Mouse (Mus musculus) kidney, embryonic 14.5 days (tissue): ENCODE measurements at regions not wholly inside any gene's neighbourhood (a gene's known extent, or its start where the extent isn't known, plus 50 kb on each side); places are given as distances from the start of the nearest gene placed in this dataset.
A peak's percentile ranks its signal among the peaks of the same experiment; 100 is the strongest.

ENCODE experiments used
- ATAC-seq: fragments of 200-750 bp; cut with Nextera tagmentation; 2 replicates; pipeline ENCODE4 v1.8.0; 2017; ENCODE audit warnings: moderate number of reproducible peaks, mild to moderate bottlenecking, moderate TSS enrichment, moderate library complexity; ENCODE audit not compliant: low FRiP score, low TSS enrichment
- H3K27ac ChIP-seq: fragments of 300-500 bp; sonication (generic); 2 replicates; pipeline ENCODE4 v1.5.1; 2014; ENCODE audit warnings: low read depth, mild to moderate bottlenecking, low read length, moderate library complexity, mixed read lengths
- H3K27me3 ChIP-seq: fragments of 300-500 bp; sonication (generic); 2 replicates; pipeline ENCODE4 v1.6.1; 2014; ENCODE audit warnings: mild to moderate bottlenecking, low read length; ENCODE audit not compliant: control insufficient read depth, insufficient read depth
- H3K36me3 ChIP-seq: fragments of 300-500 bp; sonication (generic); 2 replicates; pipeline ENCODE4 v1.6.1; 2014; ENCODE audit warnings: low read length, mixed read lengths; ENCODE audit not compliant: control insufficient read depth, insufficient read depth
- H3K4me1 ChIP-seq: fragments of 300-500 bp; sonication (generic); 2 replicates; pipeline ENCODE4 v1.6.1; 2014; ENCODE audit warnings: low read length, mixed read lengths; ENCODE audit not compliant: control insufficient read depth, insufficient read depth
- H3K4me2 ChIP-seq: fragments of 300-500 bp; sonication (generic); replicated peaks from 2 replicates; pipeline ENCODE4 v1.6.1; 2014; ENCODE audit warnings: low read depth, mild to moderate bottlenecking, low read length
- H3K4me3 ChIP-seq: fragments of 300-500 bp; sonication (generic); 2 replicates; pipeline ENCODE4 v1.5.1; 2014; ENCODE audit warnings: mild to moderate bottlenecking, low read length
- H3K9ac ChIP-seq: fragments of 300-500 bp; sonication (generic); 2 replicates; pipeline ENCODE4 v1.6.1; 2014; ENCODE audit warnings: low read depth, mild to moderate bottlenecking, low read length, moderate library complexity
- H3K9me3 ChIP-seq: fragments of 300-500 bp; sonication (generic); 2 replicates; pipeline ENCODE4 v1.6.1; 2016; ENCODE audit warnings: low read length; ENCODE audit not compliant: control insufficient read depth
- WGBS: fragments of 180-500 bp; shearing (Covaris S2); extraction: QIAGEN DNeasy Blood & Tissue Kit; methylation state at CpG from one replicate; pipeline ENCODE4 v1.1.7; 2014; 5-methylcytosine and 5-hydroxymethylcytosine counted together

DNA sequence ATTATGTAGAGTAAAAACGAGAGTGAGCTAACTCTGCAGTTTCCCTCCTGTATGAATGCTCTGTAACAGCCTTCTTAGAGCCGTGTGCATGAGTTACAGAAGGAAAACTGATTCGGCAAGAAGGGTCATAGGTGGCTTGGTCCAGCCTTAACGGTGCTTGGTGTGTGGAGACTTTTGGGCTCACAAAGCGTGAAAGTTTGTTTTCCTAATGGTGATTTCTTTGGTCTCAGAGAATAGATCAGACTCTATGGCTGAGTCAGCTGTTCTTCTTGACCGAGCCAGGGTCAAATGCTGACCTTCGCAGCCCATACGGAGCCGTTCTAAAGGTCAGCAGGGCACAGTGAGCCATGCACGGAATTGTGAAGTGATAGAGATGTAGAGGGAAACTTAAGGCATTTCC is 294.1 kb upstream of the Mon1b start:
- H3K36me3 ChIP-seq, result no peaks in the 10 kb centered on the region
- WGBS, result 18% methylated on average over 10 of the region's 10 CpGs
- H3K4me1 ChIP-seq, result no peaks in the 10 kb centered on the region
- no peaks in the 10 kb centered on the region for H3K27me3 ChIP-seq
- no peak overlapping the region for H3K9ac ChIP-seq
- H3K9me3 ChIP-seq, result no peaks in the 10 kb centered on the region
- no peak overlapping the region for H3K4me2 ChIP-seq
- ATAC-seq, result no peak
- no peak overlapping the region for H3K27ac ChIP-seq
- H3K4me3 ChIP-seq, result no peak overlapping the region

- WGBS, result 62% methylated on average over 7 of the region's 7 CpGs
- no peaks in the 10 kb centered on the region for H3K36me3 ChIP-seq
- H3K4me2 ChIP-seq, result no peak overlapping the region
- no peak overlapping the region for H3K9ac ChIP-seq
- ATAC-seq, result no peak
- H3K4me3 ChIP-seq, result no peak overlapping the region
- H3K4me1 ChIP-seq, result no peaks in the 10 kb centered on the region
- H3K27ac ChIP-seq, result no peak overlapping the region
- H3K9me3 ChIP-seq, result no peaks in the 10 kb centered on the region
- H3K27me3 ChIP-seq, result no peaks in the 10 kb centered on the region
Observed at GRCm38 (mm10) chr8:113361900-113362299, 273.5 kb upstream of the Mon1b start.

- Histone ChIP-seq H3K4me3 (no peak overlapping the region), H3K4me1 (no peaks in the 10 kb centered on the region), H3K9ac (no peak overlapping the region), H3K9me3 (no peaks in the 10 kb centered on the region), H3K27ac (no peak overlapping the region), H3K4me2 (no peak overlapping the region), H3K36me3 (no peaks in the 10 kb centered on the region), H3K27me3 (no peaks in the 10 kb centered on the region)
- WGBS, result 93% methylated on average over 13 of the region's 13 CpGs
- ATAC-seq, result no peak
Observed at GRCm38 (mm10) chr8:113364181-113364580, 271.2 kb upstream of the Mon1b start.

DNA sequence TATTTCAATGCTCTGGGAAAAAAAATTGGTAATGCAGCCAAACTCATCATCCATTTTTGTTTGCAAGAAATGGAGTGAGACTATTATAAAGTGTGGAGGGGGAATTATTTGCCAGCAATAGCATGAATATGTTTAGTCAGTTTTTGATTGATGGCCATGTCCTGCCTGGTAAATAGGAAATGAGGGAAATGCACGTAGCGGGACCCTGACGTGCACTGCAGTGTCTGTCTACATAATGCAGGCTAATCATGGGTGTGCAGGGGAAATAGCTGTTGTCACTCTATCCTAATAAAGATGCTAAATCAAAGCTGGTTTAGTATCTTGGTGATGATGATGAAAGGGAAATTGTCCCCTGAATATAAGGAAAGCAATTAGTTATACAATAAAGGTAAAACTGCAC is 251.9 kb upstream of the Mon1b start:
- Histone ChIP-seq H3K9ac (no peak overlapping the region), H3K27me3 (no peaks in the 10 kb centered on the region), H3K4me1 (no peaks in the 10 kb centered on the region), H3K4me2 (no peak overlapping the region), H3K36me3 (no peaks in the 10 kb centered on the region), H3K27ac (no peak overlapping the region), H3K4me3 (no peak overlapping the region), H3K9me3 (no peaks in the 10 kb centered on the region)
- no peak for ATAC-seq
- 32% methylated on average over 3 of the region's 3 CpGs for WGBS

DNA sequence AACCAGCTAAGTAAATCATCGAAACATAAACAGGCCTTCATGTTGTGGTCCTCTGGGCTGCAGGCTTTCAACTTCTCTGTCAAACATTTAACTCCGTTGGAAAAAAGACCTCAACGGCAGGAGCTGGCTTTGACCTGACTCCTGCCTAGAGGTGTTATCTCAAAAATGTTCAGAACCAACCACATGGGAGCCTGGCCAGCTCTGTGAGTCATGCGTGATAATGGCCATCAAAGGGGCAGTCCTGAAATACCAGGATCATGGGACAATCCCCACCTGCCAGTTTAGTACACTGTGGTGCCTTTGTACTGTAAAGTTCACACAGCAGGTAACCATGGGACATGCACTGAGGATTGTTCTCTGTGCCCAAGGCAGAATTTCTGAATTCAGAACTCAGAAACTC is 251.4 kb upstream of the Mon1b start:
- no peaks in the 10 kb centered on the region for H3K9me3 ChIP-seq
- no peak overlapping the region for H3K4me2 ChIP-seq
- H3K4me3 ChIP-seq, result no peak overlapping the region
- H3K9ac ChIP-seq, result no peak overlapping the region
- WGBS, result 35% methylated on average over 4 of the region's 4 CpGs
- peak; percentile 46; the same call in 1 of the 2 replicates for ATAC-seq
- H3K36me3 ChIP-seq, result no peaks in the 10 kb centered on the region
- no peaks in the 10 kb centered on the region for H3K4me1 ChIP-seq
- no peaks in the 10 kb centered on the region for H3K27me3 ChIP-seq
- no peak overlapping the region for H3K27ac ChIP-seq

DNA sequence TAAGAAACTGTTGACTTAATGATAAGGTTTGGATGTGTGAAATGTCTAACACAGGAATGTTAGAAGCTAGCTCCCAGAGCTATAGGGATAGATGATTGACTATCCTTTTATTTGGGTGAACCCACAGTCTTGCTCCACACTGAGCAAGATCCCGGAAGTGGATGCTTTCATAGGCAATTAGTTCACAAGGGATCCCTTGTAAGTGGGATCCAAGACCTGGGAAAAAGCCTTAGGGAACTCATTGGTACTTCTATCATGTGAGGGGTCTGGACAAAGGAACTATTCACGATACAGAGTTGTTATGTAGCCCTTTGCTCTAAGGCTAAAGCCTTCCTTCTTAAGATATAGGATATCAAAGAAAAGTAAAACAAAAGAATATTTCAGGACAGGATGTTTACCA is 245.9 kb upstream of the Mon1b start:
- Histone ChIP-seq H3K9ac (no peak overlapping the region), H3K4me2 (no peak overlapping the region), H3K27ac (no peak overlapping the region), H3K4me1 (no peaks in the 10 kb centered on the region), H3K9me3 (no peaks in the 10 kb centered on the region), H3K4me3 (no peak overlapping the region), H3K27me3 (no peaks in the 10 kb centered on the region), H3K36me3 (no peaks in the 10 kb centered on the region)
- ATAC-seq, result no peak
- 67% methylated on average over 2 of the region's 2 CpGs for WGBS

DNA sequence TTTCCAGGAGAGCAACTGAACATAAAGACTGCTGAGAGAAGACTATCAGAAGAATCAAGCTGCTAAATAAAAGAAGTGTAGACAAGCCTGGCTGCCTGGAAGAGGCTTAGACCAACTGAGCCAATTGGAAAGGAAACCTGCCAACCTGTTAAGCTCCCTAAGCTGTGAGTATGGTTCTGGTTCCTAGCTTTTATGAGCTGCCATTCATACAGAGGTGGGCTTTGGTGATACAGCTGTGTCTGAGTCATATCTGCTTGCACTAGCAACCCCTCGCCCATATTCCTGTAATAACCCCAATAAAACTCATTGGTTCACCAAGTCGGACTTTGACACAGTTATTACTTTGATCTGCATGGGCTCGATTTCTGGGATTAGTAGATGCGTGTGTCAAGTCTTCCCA is 245.3 kb upstream of the Mon1b start:
- Histone ChIP-seq H3K9me3 (no peaks in the 10 kb centered on the region), H3K27me3 (no peaks in the 10 kb centered on the region), H3K4me2 (no peak overlapping the region), H3K36me3 (no peaks in the 10 kb centered on the region), H3K27ac (no peak overlapping the region), H3K9ac (no peak overlapping the region), H3K4me3 (no peak overlapping the region), H3K4me1 (no peaks in the 10 kb centered on the region)
- ATAC-seq, result no peak
- WGBS, result 66% methylated on average over 4 of the region's 4 CpGs

GRCm38 (mm10) chr8:113394319-113394718 is 241.1 kb upstream of the Mon1b start:
- Histone ChIP-seq H3K27ac (no peak overlapping the region), H3K36me3 (no peaks in the 10 kb centered on the region), H3K27me3 (no peaks in the 10 kb centered on the region), H3K4me2 (no peak overlapping the region), H3K9ac (no peak overlapping the region), H3K9me3 (no peaks in the 10 kb centered on the region), H3K4me3 (no peak overlapping the region), H3K4me1 (no peaks in the 10 kb centered on the region)
- no peak for ATAC-seq
- 64% methylated on average over 4 of the region's 4 CpGs for WGBS

DNA sequence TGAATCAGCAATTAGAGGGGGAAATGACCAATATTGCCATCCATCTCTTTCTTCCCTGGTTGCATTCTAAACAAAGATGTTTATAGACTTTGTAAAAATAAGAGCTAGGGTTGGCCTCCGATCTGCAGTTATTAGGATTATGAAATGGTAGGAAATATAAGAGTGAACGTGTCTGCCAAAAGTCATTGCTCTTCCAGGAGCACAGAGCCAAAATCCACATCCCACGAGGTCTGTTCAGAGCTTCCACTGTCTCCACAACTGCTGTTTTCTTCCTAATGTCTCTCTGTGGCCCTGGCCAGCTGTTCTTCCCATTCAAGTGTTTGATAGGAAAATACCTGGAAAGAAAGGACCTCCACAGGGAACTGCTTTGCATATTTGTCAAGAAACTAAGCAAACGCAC is 230.2 kb upstream of the Mon1b start:
- Histone ChIP-seq H3K27me3 (no peaks in the 10 kb centered on the region), H3K27ac (no peak overlapping the region), H3K4me1 (no peaks in the 10 kb centered on the region), H3K9ac (no peak overlapping the region), H3K4me2 (no peak overlapping the region), H3K9me3 (no peaks in the 10 kb centered on the region), H3K36me3 (no peaks in the 10 kb centered on the region), H3K4me3 (no peak overlapping the region)
- 64% methylated on average over 4 of the region's 4 CpGs for WGBS
- ATAC-seq, result no peak

DNA sequence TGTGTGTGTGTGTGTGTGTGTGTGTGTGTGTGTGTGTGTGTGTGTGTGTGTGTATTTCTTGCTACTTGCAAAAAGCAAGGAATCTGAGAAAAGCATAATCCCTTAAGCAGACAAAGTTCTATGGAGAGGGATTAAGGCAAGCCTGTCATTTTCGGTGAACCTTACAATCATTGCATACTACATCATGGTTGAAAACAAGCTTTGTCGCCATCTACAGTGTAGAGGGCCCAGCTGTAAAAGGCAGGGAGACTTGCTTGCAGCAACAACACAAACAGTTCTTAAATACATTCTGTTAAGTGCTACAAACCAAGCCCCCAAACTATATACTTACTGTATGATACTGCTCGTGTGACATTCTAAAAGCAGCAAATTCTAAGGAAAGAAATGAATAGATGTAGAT is 216.0 kb upstream of the Mon1b start:
- Histone ChIP-seq H3K27me3 (no peaks in the 10 kb centered on the region), H3K9me3 (no peaks in the 10 kb centered on the region), H3K4me3 (no peak overlapping the region), H3K4me2 (no peak overlapping the region), H3K36me3 (no peaks in the 10 kb centered on the region), H3K4me1 (no peaks in the 10 kb centered on the region), H3K27ac (no peak overlapping the region), H3K9ac (no peak overlapping the region)
- ATAC-seq, result no peak
- WGBS, result 81% methylated on average over 3 of the region's 3 CpGs
